Mouse (Mus musculus): Measurements from ENCODE around the gene Gm26602. TPM values are rescaled to one million over a fixed set of nuclear protein-coding genes. Genes with fewer than 3 reads are reported as not detected.

Gene Gm26602
- total RNA-seq, 2 experiments from 2014 or later = not detected

DNA sequence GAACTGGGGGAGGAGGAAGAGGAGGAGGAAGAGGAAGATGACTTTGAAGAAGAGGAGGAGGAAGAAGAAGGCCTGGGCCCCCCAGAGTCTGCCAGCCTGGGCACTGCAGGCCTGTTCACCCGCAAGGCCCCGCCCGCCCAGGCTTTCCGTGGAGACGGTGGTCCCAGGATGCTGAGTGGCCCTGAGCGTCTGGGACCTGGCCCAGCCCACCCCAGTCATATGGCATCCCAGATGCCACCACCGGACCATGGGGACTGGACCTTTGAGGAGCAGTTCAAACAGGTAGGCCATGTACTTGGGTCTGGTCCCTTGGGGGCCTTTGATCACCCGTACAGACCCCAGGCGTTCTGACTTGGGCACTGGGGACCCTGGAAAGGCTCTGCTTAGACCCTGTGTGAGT is 21.1 kb downstream of the Gm26602 start:
- no peak for DNase-seq (ENCODE audit: low spot score in 2 of 2)

- no peak for DNase-seq (ENCODE audit: low spot score in 2 of 2)
Observed at GRCm38 (mm10) chr10:79932736-79933135, 22.1 kb downstream of the Gm26602 start.

DNA sequence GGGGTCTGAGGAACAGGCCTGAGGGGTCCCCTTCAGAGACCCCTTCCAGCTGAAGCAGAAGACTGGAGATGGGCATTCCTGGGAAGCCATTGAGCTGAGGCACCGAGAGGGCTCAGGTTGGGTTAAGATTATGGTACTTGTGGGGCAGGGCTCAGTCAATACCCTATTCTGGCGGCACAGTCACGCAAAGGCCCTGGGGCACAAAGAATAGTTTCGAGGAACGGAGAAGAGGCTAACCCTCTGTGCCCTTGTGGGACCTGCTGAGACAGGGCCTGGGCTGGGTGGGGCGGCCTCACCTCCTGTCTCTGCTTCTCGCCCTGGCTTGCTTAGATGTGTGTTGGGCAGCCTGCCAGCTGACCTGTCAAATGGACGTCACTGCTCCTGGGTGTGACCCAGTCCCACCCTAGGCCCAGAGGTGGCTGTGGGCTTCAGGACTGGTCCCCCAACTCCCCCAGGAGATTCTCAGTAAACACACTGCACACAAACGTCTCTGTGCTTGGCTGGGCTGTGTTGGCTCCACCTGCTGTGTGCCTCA is 22.6 kb downstream of the Gm26602 start:
- DNase-seq (ENCODE audit: low spot score in 2 of 2) = no peak

DNA sequence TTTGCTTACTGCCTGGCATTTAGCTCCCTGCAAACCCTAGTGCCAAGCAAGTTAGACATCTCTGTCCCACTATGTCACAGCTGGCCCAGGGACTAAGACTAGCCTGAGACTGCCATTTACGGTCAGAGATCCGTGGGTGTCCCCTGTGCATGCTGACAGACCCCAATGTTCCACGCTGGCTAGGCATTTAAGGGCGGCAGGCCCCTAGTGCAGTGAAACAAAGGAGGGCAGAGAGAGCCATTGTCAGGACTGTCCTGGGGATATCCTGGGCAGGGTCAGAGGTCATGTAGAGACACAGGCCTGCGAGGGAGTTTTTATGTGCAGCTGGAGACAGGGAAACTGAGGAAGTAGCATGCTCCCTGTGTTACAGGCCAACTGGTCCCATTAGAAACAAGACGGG is 23.2 kb downstream of the Gm26602 start:
- no peak for DNase-seq (ENCODE audit: low spot score in 2 of 2)

DNA sequence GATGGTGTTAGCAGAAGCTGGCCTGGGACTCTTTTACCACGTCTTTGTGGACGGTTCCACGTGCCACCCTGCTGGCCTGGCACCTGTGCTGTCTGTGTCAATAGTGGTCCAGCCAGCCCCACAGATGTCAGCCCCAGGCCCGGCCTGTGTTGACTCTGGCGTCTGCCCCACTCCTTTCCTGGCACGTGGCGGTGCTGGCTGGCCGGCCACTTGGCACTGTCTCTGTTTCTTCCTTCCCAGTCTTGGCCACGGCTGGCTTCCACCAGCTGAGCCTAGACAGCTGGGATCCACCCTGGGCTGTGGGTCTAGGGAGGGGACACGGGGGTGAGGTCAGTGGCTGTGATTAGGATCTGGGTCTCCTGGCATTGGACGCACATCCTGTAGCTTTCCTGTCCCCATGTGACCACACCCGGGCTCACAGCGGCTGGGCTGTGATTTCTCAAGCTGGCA is 23.6 kb downstream of the Gm26602 start:
- DNase-seq (ENCODE audit: low spot score in 2 of 2) = peak in 1 of 2 experiments; percentile 47

- no peak for DNase-seq (ENCODE audit: low spot score in 2 of 2)
Observed at GRCm38 (mm10) chr10:79934794-79935569, 24.3 kb downstream of the Gm26602 start.

GRCm38 (mm10) chr10:79936284-79936910 is 25.7 kb downstream of the Gm26602 start:
- DNase-seq (ENCODE audit: low spot score in 2 of 2) = no peak

- DNase-seq (ENCODE audit: low spot score in 2 of 2) = peak; percentile 60 to 81
Observed at GRCm38 (mm10) chr10:79936911-79937441, 26.3 kb downstream of the Gm26602 start.

DNA sequence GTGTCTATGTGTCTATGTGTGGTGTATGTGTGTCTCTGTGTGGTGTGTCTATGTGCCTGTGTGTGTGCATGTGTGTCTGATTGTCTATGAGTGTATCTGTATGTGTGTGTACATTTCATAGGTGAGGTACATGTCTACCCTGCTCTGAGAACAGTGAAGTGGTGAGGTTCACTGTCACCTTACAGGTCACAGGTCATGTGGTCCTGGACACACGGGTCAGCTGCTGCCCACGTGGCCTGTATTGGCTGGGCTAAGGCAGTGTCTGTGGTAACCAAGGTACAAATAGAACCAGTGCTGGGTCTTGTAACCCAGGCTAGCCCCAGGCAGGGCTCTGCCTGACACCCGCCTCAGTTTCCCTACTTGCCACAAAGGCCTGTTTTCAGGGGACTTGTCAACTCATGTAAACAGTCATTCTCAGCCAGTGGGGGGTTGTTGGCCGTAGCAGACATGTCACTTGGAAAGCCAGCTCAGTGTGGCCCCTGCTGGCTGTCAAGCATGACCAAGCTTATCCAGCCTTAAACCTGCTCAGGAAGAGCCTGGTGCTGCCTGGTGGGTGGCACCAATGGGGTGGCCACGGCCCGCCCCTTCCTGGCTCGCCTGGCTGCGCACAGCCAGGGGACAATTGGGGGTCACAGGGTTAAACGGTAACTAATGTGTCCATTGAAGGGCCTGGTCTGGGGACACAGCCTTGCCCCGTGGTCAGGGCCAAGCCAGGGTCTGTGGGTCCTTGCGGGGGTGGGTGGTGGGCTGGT is 27.3 kb downstream of the Gm26602 start:
- no peak for DNase-seq (ENCODE audit: low spot score in 2 of 2)

GRCm38 (mm10) chr10:79940749-79941148 is 30.1 kb downstream of the Gm26602 start:
- DNase-seq (ENCODE audit: low spot score in 2 of 2) = no peak

DNA sequence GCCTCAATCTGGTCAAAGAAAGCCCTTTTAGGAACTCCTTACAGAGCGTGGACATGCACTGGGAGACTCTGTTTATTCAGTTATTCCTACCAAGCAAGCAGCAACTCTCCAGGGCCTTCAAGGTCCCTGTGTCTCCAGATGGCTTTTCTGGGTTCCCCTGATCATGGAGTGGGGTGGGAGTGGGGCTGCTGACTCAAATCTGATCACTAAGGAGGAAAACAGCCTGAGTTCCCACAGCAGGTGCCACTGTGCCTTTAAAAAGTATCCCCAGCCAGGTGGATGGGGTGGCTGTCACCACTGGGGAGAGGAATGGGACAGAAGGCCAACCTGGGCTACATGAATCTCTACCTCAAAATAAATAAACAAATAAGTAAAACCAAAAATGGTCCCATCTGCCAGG is 32.3 kb downstream of the Gm26602 start:
- no peak for DNase-seq (ENCODE audit: low spot score in 2 of 2)

DNA sequence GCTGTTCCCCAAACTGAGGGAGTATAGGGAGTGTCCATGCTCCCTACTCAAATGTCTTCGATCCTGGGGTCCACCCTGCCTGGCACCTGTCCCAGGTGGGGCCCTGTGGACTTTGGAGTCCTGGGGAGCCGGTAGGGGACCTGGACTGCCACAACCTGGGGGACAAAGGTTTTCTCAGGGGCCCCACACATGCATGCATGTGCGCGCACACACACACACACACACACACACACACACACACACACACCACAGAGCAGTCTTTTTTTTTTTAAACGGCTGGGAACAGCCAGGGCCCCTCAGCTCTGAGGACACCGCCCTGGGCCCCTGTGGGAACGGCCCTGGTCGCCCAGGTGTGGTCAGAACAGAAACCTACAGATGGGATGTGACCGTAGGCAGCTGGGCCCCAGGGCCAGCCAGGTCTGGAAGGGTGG is 32.8 kb downstream of the Gm26602 start:
- no peak for DNase-seq (ENCODE audit: low spot score in 2 of 2)

- DNase-seq (ENCODE audit: low spot score in 2 of 2) = no peak
Observed at GRCm38 (mm10) chr10:79945507-79946234, 35.0 kb downstream of the Gm26602 start.

DNA sequence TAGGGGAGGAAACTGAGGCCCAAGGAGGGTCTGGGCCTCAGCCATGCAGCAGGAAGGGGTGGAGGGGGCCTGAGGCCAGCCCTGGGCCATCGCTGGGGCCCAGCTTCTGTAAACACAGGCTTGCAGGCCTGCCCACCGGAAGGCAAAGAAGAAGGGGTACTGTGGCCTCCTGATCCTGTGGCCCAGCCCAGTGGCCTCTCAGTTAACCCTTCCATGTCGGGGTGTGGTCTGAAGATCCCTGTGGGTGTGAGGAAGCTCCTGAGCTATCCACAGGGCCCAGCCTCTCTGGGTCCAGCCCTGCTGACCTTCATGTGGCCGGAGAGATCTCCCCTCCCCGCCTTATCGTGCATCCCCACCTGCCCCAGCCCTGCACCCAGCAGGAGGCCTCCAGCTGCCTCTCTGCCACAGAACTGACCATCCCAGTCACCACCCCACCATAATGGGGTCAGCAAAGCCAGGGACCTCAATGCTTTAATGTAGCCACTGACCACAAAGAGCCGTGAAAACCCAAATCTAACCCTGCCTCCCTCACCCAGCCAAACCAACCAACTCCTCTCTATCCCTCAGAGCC is 36.2 kb downstream of the Gm26602 start:
- DNase-seq (ENCODE audit: low spot score in 2 of 2) = no peak

- DNase-seq (ENCODE audit: low spot score in 2 of 2) = no peak
Observed at GRCm38 (mm10) chr10:79947502-79947901, 36.8 kb downstream of the Gm26602 start.

GRCm38 (mm10) chr10:79949873-79950272 is 39.2 kb downstream of the Gm26602 start:
- DNase-seq (ENCODE audit: low spot score in 2 of 2) = no peak

DNA sequence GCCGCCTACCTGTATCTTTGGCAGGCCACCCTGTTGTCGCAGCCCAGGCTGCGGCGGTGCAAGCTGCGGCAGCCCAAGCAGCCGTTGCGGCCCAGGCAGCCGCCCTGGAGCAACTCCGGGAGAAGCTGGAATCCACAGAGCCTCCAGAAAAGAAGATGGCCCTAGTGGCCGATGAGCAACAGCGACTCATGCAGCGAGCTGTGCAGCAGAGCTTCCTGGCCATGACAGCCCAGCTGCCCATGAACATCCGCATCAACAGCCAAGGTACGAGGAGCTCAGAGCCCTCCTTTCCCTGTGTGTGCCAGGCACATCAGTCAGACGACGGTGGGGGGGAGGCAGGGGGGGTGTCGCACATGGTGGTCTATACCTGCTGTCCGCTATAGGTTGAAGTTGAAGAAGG is 40.0 kb downstream of the Gm26602 start:
- DNase-seq (ENCODE audit: low spot score in 2 of 2) = no peak

DNA sequence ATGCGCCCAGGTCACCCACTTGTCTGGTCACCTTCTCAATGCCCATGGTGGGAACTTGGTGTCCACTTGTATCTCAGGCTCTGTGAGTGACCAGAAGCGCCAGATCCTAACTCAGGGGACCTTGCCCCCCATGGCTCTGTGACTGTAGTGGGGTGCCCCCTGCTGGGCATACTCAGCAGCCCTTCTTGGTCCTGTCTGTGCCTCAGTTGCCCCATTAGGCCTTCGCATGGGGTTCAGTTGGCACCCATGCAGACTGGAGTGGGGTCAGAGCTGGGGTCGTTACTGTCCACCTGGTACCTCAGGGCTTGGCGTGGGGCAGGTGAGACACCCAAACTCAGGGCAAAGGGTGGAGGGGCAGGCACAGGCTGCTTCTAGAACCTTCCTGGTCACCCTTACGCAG is 43.3 kb downstream of the Gm26602 start:
- DNase-seq (ENCODE audit: low spot score in 2 of 2) = no peak

DNA sequence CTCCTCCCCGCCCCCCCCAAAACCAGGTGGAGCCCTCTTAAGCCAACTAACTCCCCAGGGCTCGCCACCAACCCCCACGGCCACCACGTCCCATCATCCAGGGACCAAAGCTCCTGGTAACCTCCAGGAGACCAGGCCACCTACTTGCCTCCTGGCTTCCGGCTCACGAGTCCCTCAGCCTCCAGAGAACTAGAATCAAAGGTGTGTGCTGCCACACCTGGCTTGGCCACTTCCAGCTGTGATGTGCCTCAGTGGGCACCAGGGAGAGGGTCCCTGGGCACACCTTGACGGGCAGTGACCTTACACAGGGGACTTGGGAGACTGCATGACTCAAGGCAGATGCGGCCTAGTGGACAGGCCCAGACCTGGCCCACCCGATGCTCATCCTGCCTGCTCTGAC is 45.0 kb downstream of the Gm26602 start:
- DNase-seq (ENCODE audit: low spot score in 2 of 2) = no peak

DNA sequence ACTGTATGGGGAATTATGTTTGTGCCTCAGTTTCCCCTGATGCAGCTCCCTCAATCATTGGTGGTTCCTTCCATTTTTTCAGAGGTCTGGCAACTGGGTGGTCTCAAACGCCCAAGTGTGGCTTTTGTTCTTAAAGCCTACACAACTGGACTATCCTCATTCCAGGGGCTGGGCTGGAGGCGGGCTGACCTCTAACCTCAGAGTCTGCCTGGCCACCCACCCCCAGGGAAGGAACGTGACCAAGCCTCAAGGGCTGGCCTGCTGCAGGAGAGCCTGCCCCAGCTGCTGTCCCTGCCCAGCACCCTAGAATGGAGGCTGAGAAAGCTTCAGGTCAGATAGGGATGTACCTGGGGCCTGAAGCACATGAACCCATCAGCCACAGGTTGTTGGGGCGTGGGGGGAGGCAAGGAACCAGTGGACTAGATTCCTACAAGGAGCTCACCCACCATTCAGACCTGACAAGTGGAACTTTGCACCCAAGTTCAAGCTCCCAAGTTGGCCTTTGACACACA is 46.0 kb downstream of the Gm26602 start:
- no peak for DNase-seq (ENCODE audit: low spot score in 2 of 2)
